Mouse (Mus musculus) left cerebral cortex, adult 2 months (tissue): ENCODE data around the gene 4930562C15Rik. TPM values are rescaled to one million over a fixed set of nuclear protein-coding genes. Genes with fewer than 3 reads are reported as not detected.

Experiments
- DNase-seq, 2 experiments: peaks; one replicate each; pipeline ENCODE4 v3.0.0; 2021 to 2022; ENCODE audit warnings: low spot score in 2 of 2, mixed read lengths in 1 of 2; ENCODE audit errors: extremely low spot score in 1 of 2
- H3K27ac ChIP-seq: fragments of 200-600 bp; 2 replicates; pipeline ENCODE4 v1.8.1; 2022
- H3K4me3 ChIP-seq: fragments of 200-600 bp; 2 replicates; pipeline ENCODE4 v1.8.1; 2022
- CTCF ChIP-seq: fragments of 200-600 bp; IDR thresholded peaks from 2 replicates; pipeline ENCODE4 v1.8.1; 2022; ENCODE audit warnings: antibody characterized with exemption, mild to moderate bottlenecking, moderate library complexity
- intact Hi-C: fragments of 180-260 bp; cut with DNase I; formaldehyde crosslinking; loops from one replicate; pipeline ENCODE4 v1.15.1; 2025
- total RNA-seq, 2 experiments: library from RNA; stranded (reverse); gene quantifications; 2 replicates each; pipeline ENCODE4 v1.2.3; 2021

The 4930562C15Rik gene
- total RNA-seq, 2 experiments from 2014 or later = not detected

GRCm38 (mm10) chr16:4912074-4912648 lies 76.9 kb downstream of the 4930562C15Rik start:
- DNase-seq = peak in 1 of 2 experiments; percentile 8
- H3K4me3 ChIP-seq = no peak overlapping the region
- no peak for TF ChIP-seq CTCF
- intact Hi-C loops = loop anchor here (2.0 kb wide), 1 partner anchor 25 kb away; the partner anchor contains the start of gene Mgrn1
- peak overlapping the region; percentile 80 for H3K27ac ChIP-seq

- intact Hi-C loops = loop anchor here (1.0 to 2.0 kb wide), 2 partner anchors 26 to 34 kb away; partner anchors contain the start of gene Mgrn1
- peak in 1 of 2 experiments; percentile 13 for DNase-seq
- TF ChIP-seq CTCF = no peak
- H3K27ac ChIP-seq = peak overlapping the region; percentile 80
- H3K4me3 ChIP-seq = no peak overlapping the region
These were observed 77.9 kb downstream of the 4930562C15Rik start for GRCm38 (mm10) chr16:4912907-4913782.

- intact Hi-C loops = loop anchor here (1.0 to 2.0 kb wide), 2 partner anchors 27 to 35 kb away; partner anchors contain the start of gene Mgrn1
- peak; percentile 98 for TF ChIP-seq CTCF
- Histone ChIP-seq H3K27ac (peak overlapping the region; percentile 81), H3K4me3 (no peak overlapping the region)
- peak; percentile 86 to 90 for DNase-seq
These were observed 78.8 kb downstream of the 4930562C15Rik start for GRCm38 (mm10) chr16:4913783-4914735.

GRCm38 (mm10) chr16:4915931-4916330 lies 80.7 kb downstream of the 4930562C15Rik start:
- peak in 1 of 2 experiments; percentile 6 for DNase-seq
- no peak overlapping the region for H3K4me3 ChIP-seq
- no peak for TF ChIP-seq CTCF
- H3K27ac ChIP-seq = no peak overlapping the region
- intact Hi-C loops = no loop called here

GRCm38 (mm10) chr16:4916608-4917007 lies 81.4 kb downstream of the 4930562C15Rik start:
- no peak overlapping the region for H3K4me3 ChIP-seq
- no peak for TF ChIP-seq CTCF
- intact Hi-C loops = no loop called here
- DNase-seq = no peak
- H3K27ac ChIP-seq = no peak overlapping the region

Other genes starting within 250 kb of the 4930562C15Rik start
- 10 to 100 TPM; 12.9 to 16.2 TPM for gene Glis2, start 240.7 kb upstream of the 4930562C15Rik start, total RNA-seq
- gene Pam16, start 210.4 kb upstream of the 4930562C15Rik start, total RNA-seq = 10 to 100 TPM; 78.1 to 94.1 TPM
- 10 to 100 TPM; 11.5 to 13.1 TPM for gene Vasn, start 195.5 kb upstream of the 4930562C15Rik start, total RNA-seq
- 10 to 100 TPM; 56.9 to 62.2 TPM for gene Dnaja3, start 195.4 kb upstream of the 4930562C15Rik start, total RNA-seq
- 10 to 100 TPM; 76.7 to 92.0 TPM for gene Coro7, start 155.6 kb upstream of the 4930562C15Rik start, total RNA-seq
- 10 to 100 TPM in 1 of 2 experiments, 1 to 10 TPM in 1; 9.7 to 10.8 TPM for gene Nmral1, start 116.1 kb upstream of the 4930562C15Rik start, total RNA-seq
- 10 to 100 TPM; 76.1 to 79.1 TPM for gene Hmox2, start 109.1 kb upstream of the 4930562C15Rik start, total RNA-seq
- gene Cdip1, start 45.1 kb upstream of the 4930562C15Rik start, total RNA-seq = 100 to 1,000 TPM; 189 to 204 TPM
- 10 to 100 TPM; 91.8 to 93.7 TPM for gene Ubald1, start 44.9 kb downstream of the 4930562C15Rik start, total RNA-seq
- gene Mgrn1, start 50.8 kb downstream of the 4930562C15Rik start, total RNA-seq = 100 to 1,000 TPM; 208 to 211 TPM
- gene Nudt16l1, start 103.3 kb downstream of the 4930562C15Rik start, total RNA-seq = 10 to 100 TPM; 70.1 to 71.4 TPM
- 10 to 100 TPM; 67.3 to 68.3 TPM for gene Anks3, start 128.8 kb downstream of the 4930562C15Rik start, total RNA-seq
- not detected for gene Sept12, start 162.4 kb downstream of the 4930562C15Rik start, total RNA-seq
- not detected for gene Smim22, start 171.9 kb downstream of the 4930562C15Rik start, total RNA-seq
- 100 to 1,000 TPM; 209 to 213 TPM for gene Rogdi, start 178.1 kb downstream of the 4930562C15Rik start, total RNA-seq
- gene Glyr1, start 214.4 kb downstream of the 4930562C15Rik start, total RNA-seq = 100 to 1,000 TPM; 139 to 146 TPM
- gene Ubn1, start 214.6 kb downstream of the 4930562C15Rik start, total RNA-seq = 10 to 100 TPM; 44.1 to 45.3 TPM